Mouse (Mus musculus) lung, adult 2 months (tissue): Measurements from ENCODE around the gene Snd1. TPM values are rescaled to one million over a fixed set of nuclear protein-coding genes. Genes with fewer than 3 reads are reported as not detected.

Experiments used
- DNase-seq: peaks from one replicate; pipeline ENCODE4 v3.0.0; 2022
- H3K4me1 ChIP-seq: fragments of 200-500 bp; 2 replicates; pipeline ENCODE4 v1.6.1; 2011; ENCODE audit warnings: low read length; ENCODE audit not compliant: control insufficient read depth, insufficient read depth
- H3K4me3 ChIP-seq: fragments of 200-500 bp; replicated peaks from 2 replicates; pipeline ENCODE3; 2011; ENCODE audit warnings: low read depth, mild to moderate bottlenecking, control low read depth, low read length; ENCODE audit errors: extremely low read depth
- CTCF ChIP-seq: fragments of 200-500 bp; IDR thresholded peaks from 2 replicates; pipeline ENCODE4 v1.5.1; 2011; ENCODE audit warnings: mild to moderate bottlenecking, low read length, control low read depth; ENCODE audit not compliant: insufficient read depth
- POLR2A ChIP-seq: fragments of 200-500 bp; IDR thresholded peaks from 2 replicates; pipeline ENCODE4 v1.6.1; 2011; ENCODE audit warnings: low read depth, mild to moderate bottlenecking, control low read depth, low read length, borderline replicate concordance; ENCODE audit errors: extremely low read depth
- WGBS: fragments of 180-500 bp; shearing (Covaris S2); methylation state at CpG from one replicate; pipeline ENCODE4 v1.1.7; 2018; 5-methylcytosine and 5-hydroxymethylcytosine counted together
- polyA plus RNA-seq: library from polyadenylated mRNA; depleted of rRNA; stranded (reverse); fragments of >200 nt; gene quantifications from 2 replicates; pipeline ENCODE4 v1.2.3, GENCODE M21; 2012; rRNA removed

Snd1 gene
- polyA plus RNA-seq, 1 experiment, result 88.3 TPM

- H3K4me1 ChIP-seq, result no peaks in the 10 kb centered on the region
- no peak overlapping the region for H3K4me3 ChIP-seq
- no peak for DNase-seq
- WGBS, result 12% methylated on average over 14 of the region's 14 CpGs
- TF ChIP-seq CTCF (no peak), POLR2A (no peak)
These were observed 505.3 kb downstream of the Snd1 start for GRCm38 (mm10) chr6:28980219-28980618.

- H3K4me1 ChIP-seq, result no peaks in the 10 kb centered on the region
- DNase-seq, result no peak
- under 1% methylated on average over 56 of the region's 56 CpGs for WGBS
- peak overlapping the region; percentile 42 for H3K4me3 ChIP-seq
- TF ChIP-seq CTCF, result no peak
- no peak for TF ChIP-seq POLR2A
These were observed 506.0 kb downstream of the Snd1 start for GRCm38 (mm10) chr6:28980750-28981584.

GRCm38 (mm10) chr6:28981585-28981948 lies 506.6 kb downstream of the Snd1 start:
- Histone ChIP-seq H3K4me3 (no peak overlapping the region), H3K4me1 (no peaks in the 10 kb centered on the region)
- DNase-seq, result no peak
- WGBS, result 4% methylated on average over 18 of the region's 18 CpGs
- TF ChIP-seq CTCF (no peak), POLR2A (no peak)

- no peak overlapping the region for H3K4me3 ChIP-seq
- H3K4me1 ChIP-seq, result no peaks in the 10 kb centered on the region
- TF ChIP-seq POLR2A (no peak), CTCF (no peak)
- DNase-seq, result peak; percentile 26
- 16% methylated on average over 18 of the region's 18 CpGs for WGBS
These were observed 507.2 kb downstream of the Snd1 start for GRCm38 (mm10) chr6:28981966-28982701.

- no peaks in the 10 kb centered on the region for H3K4me1 ChIP-seq
- no peak overlapping the region for H3K4me3 ChIP-seq
- TF ChIP-seq CTCF (no peak), POLR2A (no peak)
- WGBS, result 73% methylated on average over 1 of the region's 1 CpGs
- no peak for DNase-seq
These were observed 507.9 kb downstream of the Snd1 start for GRCm38 (mm10) chr6:28982817-28983216.

Other genes with a start within 250 kb of the Snd1 start
- gene Zfp800, start 77.1 kb upstream of the Snd1 start, polyA plus RNA-seq, result 3.0 and 4.4 TPM in 2 replicates
- gene Arf5, start 51.6 kb upstream of the Snd1 start, polyA plus RNA-seq, result 377 and 390 TPM in 2 replicates
- 0.09 TPM in 1 of 2 replicates, not detected in the other for gene Fscn3, start 47.4 kb upstream of the Snd1 start, polyA plus RNA-seq
- 8.0 and 9.3 TPM in 2 replicates for gene Gcc1, start 46.7 kb upstream of the Snd1 start, polyA plus RNA-seq
- not detected in 2 replicates for gene Pax4, start 25.8 kb upstream of the Snd1 start, polyA plus RNA-seq